Mouse (Mus musculus) hindbrain, embryonic 11.5 days (tissue): ENCODE data around the gene Txk. TPM values are rescaled to one million over a fixed set of nuclear protein-coding genes. Genes with fewer than 3 reads are reported as not detected.

Source experiments
- ATAC-seq: fragments of 200-750 bp; cut with Nextera tagmentation; 2 replicates; pipeline ENCODE4 v1.8.0; 2017; ENCODE audit warnings: mild to moderate bottlenecking, moderate TSS enrichment, moderate library complexity; ENCODE audit not compliant: low FRiP score
- DNase-seq: peaks from one replicate; pipeline ENCODE4 v3.0.0-alpha.2; 2015; ENCODE audit warnings: low spot score
- H3K27ac ChIP-seq: fragments of 300-500 bp; sonication (generic); 2 replicates; pipeline ENCODE4 v1.5.1; 2014; ENCODE audit warnings: mild to moderate bottlenecking, low read depth, low read length
- H3K27me3 ChIP-seq: fragments of 300-500 bp; sonication (generic); 2 replicates; pipeline ENCODE4 v1.6.1; 2014; ENCODE audit warnings: mild to moderate bottlenecking, low read length, moderate library complexity, mixed read lengths; ENCODE audit not compliant: control insufficient read depth, insufficient read depth
- H3K36me3 ChIP-seq: fragments of 300-500 bp; sonication (generic); 2 replicates; pipeline ENCODE4 v1.6.1; 2014; ENCODE audit warnings: mild to moderate bottlenecking, low read length, moderate library complexity, mixed read lengths; ENCODE audit not compliant: control insufficient read depth, insufficient read depth
- H3K4me1 ChIP-seq: fragments of 300-500 bp; sonication (generic); replicated peaks from 2 replicates; pipeline ENCODE4 v1.6.1; 2014; ENCODE audit warnings: low read length, mixed read lengths; ENCODE audit not compliant: control insufficient read depth, insufficient read depth
- H3K4me2 ChIP-seq: fragments of 300-500 bp; sonication (generic); replicated peaks from 2 replicates; pipeline ENCODE4 v1.6.1; 2014; ENCODE audit warnings: mild to moderate bottlenecking, low read depth, low read length
- H3K4me3 ChIP-seq: fragments of 300-500 bp; sonication (generic); 2 replicates; pipeline ENCODE4 v1.5.1; 2014; ENCODE audit warnings: low read depth, low read length
- H3K9ac ChIP-seq: fragments of 300-500 bp; sonication (generic); 2 replicates; pipeline ENCODE4 v1.6.1; 2014; ENCODE audit warnings: low read depth, low read length
- H3K9me3 ChIP-seq: fragments of 300-500 bp; sonication (generic); 2 replicates; pipeline ENCODE4 v1.6.1; 2016; ENCODE audit warnings: low read length; ENCODE audit not compliant: control insufficient read depth
- WGBS: fragments of 180-500 bp; shearing (Covaris S2); extraction: QIAGEN DNeasy Blood & Tissue Kit; methylation state at CpG from one replicate; pipeline ENCODE4 v1.1.7; 2014; 5-methylcytosine and 5-hydroxymethylcytosine counted together
- polyA plus RNA-seq: library from polyadenylated mRNA; unstranded; fragments of >200 nt; fragmentation: Nextera tagmentation; extraction: Ambion mirVana; gene quantifications from 2 replicates; pipeline ENCODE4 v1.2.1, GENCODE M21; 2014

Txk gene
- polyA plus RNA-seq, 1 experiment from 2014 or later, result not detected

GRCm38 (mm10) chr5:72710572-72711278 lies 41.9 kb downstream of the Txk start:
- Histone ChIP-seq H3K9ac (no peak overlapping the region), H3K27ac (no peak overlapping the region), H3K4me2 (no peak overlapping the region), H3K9me3 (no peaks in the 10 kb centered on the region), H3K4me3 (no peak overlapping the region), H3K27me3 (no peaks in the 10 kb centered on the region), H3K4me1 (no peaks in the 10 kb centered on the region), H3K36me3 (no peaks in the 10 kb centered on the region)
- peak; percentile 83 for DNase-seq
- 30% methylated on average over 4 of the region's 4 CpGs for WGBS
- no peak for ATAC-seq

DNA sequence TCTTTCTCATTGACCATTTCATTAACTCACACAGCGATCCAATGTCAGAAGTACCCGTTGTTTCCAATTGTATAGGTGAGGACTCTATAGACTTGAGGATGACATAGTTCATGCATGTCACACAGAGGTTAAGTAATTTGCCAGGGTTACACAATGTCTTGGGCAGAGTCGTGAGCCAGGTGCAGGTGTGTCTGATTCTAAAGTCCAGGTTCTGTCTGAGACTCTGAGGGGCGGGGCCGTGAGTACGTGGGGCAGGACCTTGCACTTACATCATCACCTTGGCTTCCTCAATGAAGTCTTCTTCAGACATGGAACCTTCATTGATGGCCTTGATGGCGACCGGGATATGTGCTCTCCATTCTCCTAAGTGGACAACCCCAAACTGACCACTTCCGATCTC lies 42.6 kb downstream of the Txk start:
- Histone ChIP-seq H3K9ac (no peak overlapping the region), H3K36me3 (no peaks in the 10 kb centered on the region), H3K27ac (no peak overlapping the region), H3K4me3 (no peak overlapping the region), H3K9me3 (no peaks in the 10 kb centered on the region), H3K4me1 (no peaks in the 10 kb centered on the region), H3K27me3 (no peaks in the 10 kb centered on the region), H3K4me2 (no peak overlapping the region)
- no peak for DNase-seq
- 90% methylated on average over 9 of the region's 9 CpGs for whole genome bisulfite sequencing
- ATAC-seq, result no peak

- DNase-seq (no peak), ATAC-seq (no peak)
- Histone ChIP-seq H3K36me3 (no peaks in the 10 kb centered on the region), H3K27ac (no peak overlapping the region), H3K9ac (no peak overlapping the region), H3K4me3 (no peak overlapping the region), H3K4me2 (no peak overlapping the region), H3K27me3 (no peaks in the 10 kb centered on the region), H3K4me1 (no peaks in the 10 kb centered on the region), H3K9me3 (no peaks in the 10 kb centered on the region)
- WGBS, result 90% methylated on average over 13 of the region's 13 CpGs
These were observed 43.1 kb downstream of the Txk start for GRCm38 (mm10) chr5:72709451-72709850.

- 61% methylated on average over 10 of the region's 10 CpGs for WGBS
- Histone ChIP-seq H3K36me3 (no peaks in the 10 kb centered on the region), H3K9ac (no peak overlapping the region), H3K4me2 (no peak overlapping the region), H3K27ac (no peak overlapping the region), H3K4me3 (no peak overlapping the region), H3K9me3 (no peaks in the 10 kb centered on the region), H3K27me3 (no peaks in the 10 kb centered on the region), H3K4me1 (no peaks in the 10 kb centered on the region)
- no peak for ATAC-seq
- DNase-seq, result no peak
These were observed 45.9 kb downstream of the Txk start for GRCm38 (mm10) chr5:72706722-72707121.

- Histone ChIP-seq H3K4me3 (no peak overlapping the region), H3K4me1 (no peaks in the 10 kb centered on the region), H3K9ac (no peak overlapping the region), H3K36me3 (no peaks in the 10 kb centered on the region), H3K9me3 (no peaks in the 10 kb centered on the region), H3K27ac (no peak overlapping the region), H3K4me2 (no peak overlapping the region), H3K27me3 (no peaks in the 10 kb centered on the region)
- ATAC-seq, result no peak
- 52% methylated on average over 10 of the region's 10 CpGs for WGBS
- peak; percentile 10 for DNase-seq
These were observed 46.5 kb downstream of the Txk start for GRCm38 (mm10) chr5:72706095-72706494.

- Histone ChIP-seq H3K4me3 (no peak overlapping the region), H3K9me3 (no peaks in the 10 kb centered on the region), H3K4me2 (no peak overlapping the region), H3K27me3 (no peaks in the 10 kb centered on the region), H3K9ac (no peak overlapping the region), H3K27ac (no peak overlapping the region), H3K4me1 (no peaks in the 10 kb centered on the region), H3K36me3 (no peaks in the 10 kb centered on the region)
- no peak for DNase-seq
- no peak for ATAC-seq
These were observed 50.4 kb downstream of the Txk start for GRCm38 (mm10) chr5:72702202-72702601.

DNA sequence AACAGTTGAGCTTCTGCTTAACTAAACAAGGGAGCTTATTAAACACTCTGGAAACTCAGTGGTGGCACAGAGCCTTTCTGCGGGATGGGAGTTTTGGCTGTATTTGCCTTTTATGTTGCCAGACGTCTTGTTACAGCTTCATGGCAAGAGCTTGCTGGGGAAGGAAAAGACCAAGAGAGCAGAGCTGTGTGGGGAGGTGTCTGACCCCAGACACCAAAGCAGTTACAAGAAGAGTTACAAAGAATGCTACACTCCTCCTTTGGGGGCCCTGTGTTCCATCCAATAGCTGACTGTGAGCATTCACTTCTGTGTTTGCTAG lies 53.1 kb downstream of the Txk start:
- ATAC-seq (no peak), DNase-seq (no peak)
- 72% methylated on average over 2 of the region's 2 CpGs for WGBS
- Histone ChIP-seq H3K9me3 (no peaks in the 10 kb centered on the region), H3K27me3 (no peaks in the 10 kb centered on the region), H3K4me3 (no peak overlapping the region), H3K36me3 (no peaks in the 10 kb centered on the region), H3K27ac (no peak overlapping the region), H3K4me1 (no peaks in the 10 kb centered on the region), H3K4me2 (no peak overlapping the region), H3K9ac (no peak overlapping the region)

DNA sequence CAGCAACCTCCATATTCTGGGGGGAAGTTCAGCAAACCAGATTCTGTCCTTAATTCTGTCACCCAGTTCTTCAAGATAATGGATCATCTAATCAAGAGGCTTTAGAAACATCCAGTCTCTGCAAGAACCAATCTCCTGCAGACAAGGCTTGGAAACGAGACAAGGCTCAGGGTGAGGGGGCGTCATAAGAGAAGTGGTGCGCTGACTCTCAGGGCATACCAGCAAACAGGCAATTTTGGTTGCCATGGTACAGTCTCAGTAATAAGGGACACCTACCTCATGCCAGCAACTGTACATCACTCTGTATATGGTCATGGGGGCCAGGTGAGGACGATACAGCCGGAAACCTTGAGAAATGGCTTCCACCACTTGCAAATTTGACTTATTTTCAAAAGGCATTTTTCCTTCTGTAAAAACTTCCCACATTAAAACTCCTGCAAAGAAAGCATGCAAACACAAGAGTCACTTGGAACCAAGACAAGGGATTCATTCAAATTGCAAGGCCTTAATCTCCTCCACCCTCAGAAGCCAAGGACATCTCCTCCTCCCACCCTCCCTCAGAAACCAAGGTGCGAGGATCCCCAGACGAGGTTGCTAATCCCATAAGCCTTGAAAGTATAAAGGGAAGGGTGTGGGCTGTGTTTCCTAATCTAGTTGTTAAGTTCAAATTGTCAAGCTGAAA lies 53.6 kb downstream of the Txk start:
- Histone ChIP-seq H3K9me3 (no peaks in the 10 kb centered on the region), H3K4me2 (no peak overlapping the region), H3K27me3 (no peaks in the 10 kb centered on the region), H3K4me3 (no peak overlapping the region), H3K27ac (no peak overlapping the region), H3K9ac (no peak overlapping the region), H3K4me1 (no peaks in the 10 kb centered on the region), H3K36me3 (no peaks in the 10 kb centered on the region)
- WGBS, result 78% methylated on average over 7 of the region's 7 CpGs
- no peak for DNase-seq
- ATAC-seq, result no peak

GRCm38 (mm10) chr5:72698343-72698742 lies 54.2 kb downstream of the Txk start:
- H3K9me3 ChIP-seq, result no peaks in the 10 kb centered on the region
- WGBS, result 69% methylated on average over 3 of the region's 3 CpGs
- no peak overlapping the region for H3K4me3 ChIP-seq
- H3K27ac ChIP-seq, result no peak overlapping the region
- ATAC-seq (no peak), DNase-seq (no peak)
- no peaks in the 10 kb centered on the region for H3K27me3 ChIP-seq
- no peak overlapping the region for H3K4me2 ChIP-seq
- no peaks in the 10 kb centered on the region for H3K36me3 ChIP-seq
- H3K4me1 ChIP-seq, result no peaks in the 10 kb centered on the region
- no peak overlapping the region for H3K9ac ChIP-seq
